Mouse (Mus musculus) hindbrain, embryonic 15.5 days (tissue): ENCODE results near the gene Qsox2. TPM values are rescaled to one million over a fixed set of nuclear protein-coding genes. Genes with fewer than 3 reads are reported as not detected.

ENCODE experiments used
- ATAC-seq: fragments of 200-750 bp; cut with Nextera tagmentation; 2 replicates; pipeline ENCODE4 v1.8.0; 2017; ENCODE audit warnings: low read depth, moderate number of reproducible peaks, moderate TSS enrichment; ENCODE audit not compliant: low FRiP score
- H3K27ac ChIP-seq: fragments of 300-500 bp; sonication (generic); replicated peaks from 2 replicates; pipeline ENCODE4 v1.5.1; 2015; ENCODE audit warnings: mild to moderate bottlenecking, inconsistent platforms
- H3K27me3 ChIP-seq: fragments of 300-500 bp; sonication (generic); 2 replicates; pipeline ENCODE4 v1.6.1; 2015; ENCODE audit warnings: control low read depth, inconsistent platforms
- H3K36me3 ChIP-seq: fragments of 300-500 bp; sonication (generic); 2 replicates; pipeline ENCODE4 v1.6.1; 2015; ENCODE audit warnings: control low read depth, inconsistent platforms
- H3K4me1 ChIP-seq: fragments of 300-500 bp; sonication (generic); replicated peaks from 2 replicates; pipeline ENCODE4 v1.6.1; 2015; ENCODE audit warnings: control low read depth, inconsistent platforms
- H3K4me2 ChIP-seq: fragments of 300-500 bp; sonication (generic); 2 replicates; pipeline ENCODE4 v1.6.1; 2015; ENCODE audit warnings: moderate library complexity, mild to moderate bottlenecking, inconsistent platforms
- H3K4me3 ChIP-seq: fragments of 300-500 bp; sonication (generic); 2 replicates; pipeline ENCODE4 v1.5.1; 2015; ENCODE audit warnings: mild to moderate bottlenecking, inconsistent platforms
- H3K9ac ChIP-seq: fragments of 300-500 bp; sonication (generic); 2 replicates; pipeline ENCODE4 v1.6.1; 2015; ENCODE audit warnings: inconsistent platforms
- H3K9me3 ChIP-seq: fragments of 300-500 bp; sonication (generic); 2 replicates; pipeline ENCODE4 v1.6.1; 2016; ENCODE audit warnings: control low read depth, inconsistent platforms
- WGBS: fragments of 180-500 bp; shearing (Covaris S2); methylation state at CpG from one replicate; pipeline ENCODE4 v1.1.7; 2015; 5-methylcytosine and 5-hydroxymethylcytosine counted together
- polyA plus RNA-seq: library from polyadenylated mRNA; unstranded; fragments of >200 nt; fragmentation: Nextera tagmentation; extraction: Ambion mirVana; gene quantifications from 2 replicates; pipeline ENCODE4 v1.2.1, GENCODE M21; 2015

The Qsox2 gene
- polyA plus RNA-seq, 1 experiment from 2014 or later: 16.9 TPM

GRCm38 (mm10) chr2:26252514-26253206 lies 15.3 kb upstream of the Qsox2 start:
- Histone ChIP-seq H3K4me3 (no peak overlapping the region), H3K27me3 (no peaks in the 10 kb centered on the region), H3K27ac (no peak overlapping the region), H3K4me1 (no peaks in the 10 kb centered on the region), H3K9me3 (no peaks in the 10 kb centered on the region), H3K4me2 (no peak overlapping the region), H3K36me3 (no peaks in the 10 kb centered on the region), H3K9ac (no peak overlapping the region)
- WGBS: 60% methylated on average over 8 of the region's 8 CpGs
- ATAC-seq: no peak

GRCm38 (mm10) chr2:26247531-26247930 lies 10.2 kb upstream of the Qsox2 start:
- Histone ChIP-seq H3K4me3 (no peak overlapping the region), H3K4me2 (no peak overlapping the region), H3K27ac (no peak overlapping the region), H3K9me3 (no peaks in the 10 kb centered on the region), H3K36me3 (no peaks in the 10 kb centered on the region), H3K9ac (no peak overlapping the region), H3K4me1 (no peaks in the 10 kb centered on the region), H3K27me3 (no peaks in the 10 kb centered on the region)
- 64% methylated on average over 3 of the region's 3 CpGs for WGBS
- ATAC-seq: no peak

- ATAC-seq: no peak
- Histone ChIP-seq H3K9ac (no peak overlapping the region), H3K4me2 (no peak overlapping the region), H3K4me1 (peaks cover 14% of the 10 kb centered on the region), H3K9me3 (no peaks in the 10 kb centered on the region), H3K27ac (no peak overlapping the region), H3K4me3 (no peak overlapping the region), H3K27me3 (no peaks in the 10 kb centered on the region), H3K36me3 (no peaks in the 10 kb centered on the region)
- WGBS: 55% methylated on average over 3 of the region's 3 CpGs
Measured at GRCm38 (mm10) chr2:26240841-26241240, 3.5 kb upstream of the Qsox2 start.

GRCm38 (mm10) chr2:26240330-26240729 lies 3.0 kb upstream of the Qsox2 start:
- H3K9ac ChIP-seq: peak overlapping the region; percentile 8; the same call in 1 of the 2 replicates
- no peak for ATAC-seq

GRCm38 (mm10) chr2:26236681-26237289 lies 540 bp downstream of the Qsox2 start:
- no peaks in the 10 kb centered on the region for H3K36me3 ChIP-seq
- WGBS: under 1% methylated on average over 51 of the region's 51 CpGs

More at GRCm38 (mm10) chr2:26240330-26240729, 3.0 kb upstream of the Qsox2 start:
- Histone ChIP-seq H3K4me1 (peaks cover 20% of the 10 kb centered on the region), H3K27me3 (no peaks in the 10 kb centered on the region), H3K9me3 (no peaks in the 10 kb centered on the region), H3K4me3 (no peak overlapping the region), H3K27ac (no peak overlapping the region), H3K36me3 (no peaks in the 10 kb centered on the region), H3K4me2 (no peak overlapping the region)
- 61% methylated on average over 9 of the region's 9 CpGs for WGBS

GRCm38 (mm10) chr2:26234771-26235170 lies 2.6 kb downstream of the Qsox2 start:
- 87% methylated on average over 2 of the region's 2 CpGs for WGBS
- no peak overlapping the region for H3K27ac ChIP-seq
- H3K27me3 ChIP-seq: no peaks in the 10 kb centered on the region
- no peak overlapping the region for H3K9ac ChIP-seq
- peaks cover 23% of the 10 kb centered on the region for H3K4me1 ChIP-seq
- no peak overlapping the region for H3K4me3 ChIP-seq
- H3K36me3 ChIP-seq: no peaks in the 10 kb centered on the region
- no peak for ATAC-seq
- no peak overlapping the region for H3K4me2 ChIP-seq
- H3K9me3 ChIP-seq: no peaks in the 10 kb centered on the region

More at GRCm38 (mm10) chr2:26236681-26237289, 540 bp downstream of the Qsox2 start:
- ATAC-seq: peak; percentile 73
- peak overlapping the region; percentile 85 for H3K27ac ChIP-seq
- no peaks in the 10 kb centered on the region for H3K27me3 ChIP-seq
- H3K9ac ChIP-seq: peak overlapping the region; percentile 87
- H3K4me3 ChIP-seq: peak overlapping the region; percentile 95
- no peaks in the 10 kb centered on the region for H3K9me3 ChIP-seq
- peak overlapping the region; percentile 90 for H3K4me2 ChIP-seq
- peaks cover 28% of the 10 kb centered on the region for H3K4me1 ChIP-seq

GRCm38 (mm10) chr2:26234253-26234652 lies 3.1 kb downstream of the Qsox2 start:
- H3K4me1 ChIP-seq: peaks cover 23% of the 10 kb centered on the region
- no peaks in the 10 kb centered on the region for H3K36me3 ChIP-seq
- no peak overlapping the region for H3K9ac ChIP-seq
- no peaks in the 10 kb centered on the region for H3K27me3 ChIP-seq
- H3K27ac ChIP-seq: no peak overlapping the region
- no peak for ATAC-seq
- H3K4me3 ChIP-seq: no peak overlapping the region
- H3K9me3 ChIP-seq: no peaks in the 10 kb centered on the region
- 80% methylated on average over 5 of the region's 5 CpGs for WGBS
- no peak overlapping the region for H3K4me2 ChIP-seq

- Histone ChIP-seq H3K4me2 (no peak overlapping the region), H3K9me3 (no peaks in the 10 kb centered on the region), H3K27me3 (no peaks in the 10 kb centered on the region), H3K27ac (no peak overlapping the region), H3K4me1 (peaks cover 19% of the 10 kb centered on the region), H3K36me3 (no peaks in the 10 kb centered on the region; the same call in 1 of the 2 replicates), H3K4me3 (no peak overlapping the region), H3K9ac (no peak overlapping the region)
- ATAC-seq: no peak
- WGBS: 82% methylated on average over 3 of the region's 3 CpGs
Measured at GRCm38 (mm10) chr2:26231366-26231765, 6.0 kb downstream of the Qsox2 start.

GRCm38 (mm10) chr2:26230253-26230652 lies 7.1 kb downstream of the Qsox2 start:
- Histone ChIP-seq H3K27ac (no peak overlapping the region), H3K9me3 (no peaks in the 10 kb centered on the region), H3K27me3 (no peaks in the 10 kb centered on the region), H3K36me3 (no peaks in the 10 kb centered on the region; the same call in 1 of the 2 replicates), H3K9ac (no peak overlapping the region), H3K4me3 (no peak overlapping the region), H3K4me1 (0 out of 2 replicates have a peak, but pooled peaks cover 8% of the 10 kb centered on the region), H3K4me2 (no peak overlapping the region)
- 73% methylated on average over 4 of the region's 4 CpGs for WGBS
- no peak for ATAC-seq

- no peak overlapping the region for H3K9ac ChIP-seq
- 57% methylated on average over 1 of the region's 1 CpGs for WGBS
- H3K36me3 ChIP-seq: peaks cover 7% of the 10 kb centered on the region
- no peaks in the 10 kb centered on the region for H3K4me1 ChIP-seq
- H3K4me3 ChIP-seq: no peak overlapping the region
- no peaks in the 10 kb centered on the region for H3K9me3 ChIP-seq
- ATAC-seq: peak; percentile 82; the same call in 1 of the 2 replicates
- H3K27me3 ChIP-seq: no peaks in the 10 kb centered on the region
- no peak overlapping the region for H3K27ac ChIP-seq
- no peak overlapping the region for H3K4me2 ChIP-seq
Measured at GRCm38 (mm10) chr2:26227788-26228187, 9.5 kb downstream of the Qsox2 start.

GRCm38 (mm10) chr2:26225242-26225641 lies 12.1 kb downstream of the Qsox2 start:
- H3K36me3 ChIP-seq: peaks cover 27% of the 10 kb centered on the region
- WGBS: 84% methylated on average over 4 of the region's 4 CpGs
- no peak for ATAC-seq

GRCm38 (mm10) chr2:26223961-26224360 lies 13.4 kb downstream of the Qsox2 start:
- no peak overlapping the region for H3K4me2 ChIP-seq
- H3K9me3 ChIP-seq: no peaks in the 10 kb centered on the region
- 79% methylated on average over 3 of the region's 3 CpGs for WGBS
- peaks cover 40% of the 10 kb centered on the region for H3K36me3 ChIP-seq
- no peak overlapping the region for H3K27ac ChIP-seq
- no peak overlapping the region for H3K4me3 ChIP-seq
- no peak overlapping the region for H3K9ac ChIP-seq
- no peaks in the 10 kb centered on the region for H3K27me3 ChIP-seq
- H3K4me1 ChIP-seq: no peaks in the 10 kb centered on the region
- ATAC-seq: no peak

More at GRCm38 (mm10) chr2:26225242-26225641, 12.1 kb downstream of the Qsox2 start:
- Histone ChIP-seq H3K9ac (no peak overlapping the region), H3K9me3 (no peaks in the 10 kb centered on the region), H3K27me3 (no peaks in the 10 kb centered on the region), H3K27ac (no peak overlapping the region), H3K4me3 (no peak overlapping the region), H3K4me1 (no peaks in the 10 kb centered on the region), H3K4me2 (no peak overlapping the region)
